8 mouse cellular contexts compared by ENCODE assay signal in genomic region chr13:8995990-8996786, GRCm38 (mm10). TPM values are rescaled to one million over a fixed set of nuclear protein-coding genes. Genes with fewer than 3 reads are reported as not detected.
DNase-seq lines count a peak whose midpoint lies in the region; ATAC-seq and TF ChIP-seq lines count a peak whose summit lies in the region.

Gene Gtpbp4, minus strand, starts transcription at chr13:8996083.

- H3K4me3 ChIP-seq in bone marrow, adult 2 months (replicated peaks; ENCODE audit: control insufficient read depth, low read depth, low read length): peak within 1 kb of the TSS; percentile 97
- peak within 1 kb of the TSS; percentile 87 for H3K4me3 ChIP-seq in embryonic facial prominence, embryonic 15.5 days (replicated peaks)
- H3K4me3 ChIP-seq in limb, embryonic 14.5 days (replicated peaks; ENCODE audit: low read length): peak within 1 kb of the TSS; percentile 96
- H3K4me3 ChIP-seq in midbrain, postnatal 0 days (ENCODE audit: low read depth, low read length): peak within 1 kb of the TSS; percentile 95

- H3K4me2 ChIP-seq in embryonic facial prominence, embryonic 15.5 days (replicated peaks): peak within 1 kb of the TSS; percentile 83
- peak within 1 kb of the TSS; percentile 80 for H3K4me2 ChIP-seq in limb, embryonic 14.5 days (replicated peaks; ENCODE audit: low read depth, low read length, severe bottlenecking)
- H3K4me2 ChIP-seq in midbrain, postnatal 0 days (ENCODE audit: low read depth, low read length, poor library complexity, severe bottlenecking): peak within 1 kb of the TSS; percentile 79

- peaks cover 1% of the 10 kb centered on the region; the same call in 1 of the 2 replicates for H3K4me1 ChIP-seq in bone marrow, adult 2 months (ENCODE audit: control insufficient read depth, insufficient read depth, low read length)
- peaks cover 14% of the 10 kb centered on the region for H3K4me1 ChIP-seq in embryonic facial prominence, embryonic 15.5 days
- H3K4me1 ChIP-seq in limb, embryonic 14.5 days (ENCODE audit: control insufficient read depth, insufficient read depth, low read length): peaks cover 9% of the 10 kb centered on the region
- peaks cover 5% of the 10 kb centered on the region; the same call in 1 of the 2 replicates for H3K4me1 ChIP-seq in midbrain, postnatal 0 days (ENCODE audit: insufficient read depth, low read length)

- peak; percentile 98 for ATAC-seq in embryonic facial prominence, embryonic 15.5 days (ENCODE audit: insufficient number of reproducible peaks, low FRiP score, low TSS enrichment, low read depth)
- ATAC-seq in limb, embryonic 14.5 days (ENCODE audit: low FRiP score, low read depth): peak; percentile 99
- peak; percentile 98 for ATAC-seq in midbrain, postnatal 0 days (ENCODE audit: low FRiP score)

- H3K9me3 ChIP-seq in embryonic facial prominence, embryonic 15.5 days (replicated peaks): no peaks in the 10 kb centered on the region
- no peaks in the 10 kb centered on the region for H3K9me3 ChIP-seq in limb, embryonic 14.5 days (ENCODE audit: control insufficient read depth, low read length)
- H3K9me3 ChIP-seq in midbrain, postnatal 0 days (ENCODE audit: low read length): no peaks in the 10 kb centered on the region

- TF ChIP-seq POLR2A in bone marrow, adult 2 months (IDR thresholded peaks at IDR 0.05; ENCODE audit: borderline replicate concordance, control insufficient read depth, low read depth, low read length): peak; percentile 73; the same call in 1 of the 2 replicates
- TF ChIP-seq POLR2A in limb, embryonic 14.5 days (IDR thresholded peaks at IDR 0.05; ENCODE audit: borderline replicate concordance, extremely low read depth, insufficient read depth, insufficient read length): peak; percentile 77; the same call in 1 of the 2 replicates

- H3K27me3 ChIP-seq in embryonic facial prominence, embryonic 15.5 days: no peaks in the 10 kb centered on the region
- H3K27me3 ChIP-seq in limb, embryonic 14.5 days (ENCODE audit: control insufficient read depth, insufficient read depth, low read length): no peaks in the 10 kb centered on the region
- H3K27me3 ChIP-seq in midbrain, postnatal 0 days (ENCODE audit: insufficient read depth, low read length): no peaks in the 10 kb centered on the region

- H3K9ac ChIP-seq in embryonic facial prominence, embryonic 15.5 days: peak within 1 kb of the TSS; percentile 91
- peak within 1 kb of the TSS; percentile 87 for H3K9ac ChIP-seq in limb, embryonic 14.5 days (ENCODE audit: low read depth, low read length, severe bottlenecking)
- peak within 1 kb of the TSS; percentile 96 for H3K9ac ChIP-seq in midbrain, postnatal 0 days (replicated peaks; ENCODE audit: low read length, poor library complexity, severe bottlenecking)

- WGBS in bone marrow, adult 2 months: 1% methylated on average over 51 of the region's 51 CpGs
- under 1% methylated on average over 51 of the region's 51 CpGs for WGBS in embryonic facial prominence, embryonic 15.5 days
- under 1% methylated on average over 51 of the region's 51 CpGs for WGBS in limb, embryonic 14.5 days
- under 1% methylated on average over 51 of the region's 51 CpGs for WGBS in midbrain, postnatal 0 days

- peaks cover 1% of the 10 kb centered on the region; the same call in 1 of the 2 replicates for H3K36me3 ChIP-seq in embryonic facial prominence, embryonic 15.5 days
- peaks cover 9% of the 10 kb centered on the region for H3K36me3 ChIP-seq in limb, embryonic 14.5 days (ENCODE audit: control insufficient read depth, insufficient read depth, low read length)
- H3K36me3 ChIP-seq in midbrain, postnatal 0 days (ENCODE audit: insufficient read depth, low read length): peaks cover 1% of the 10 kb centered on the region; the same call in 1 of the 2 replicates

- H3K27ac ChIP-seq in bone marrow, adult 2 months (ENCODE audit: control insufficient read depth, insufficient read depth, low read depth, low read length, poor library complexity): peak within 1 kb of the TSS; percentile 86
- peak within 1 kb of the TSS; percentile 76; the same call in 1 of the 2 replicates for H3K27ac ChIP-seq in embryonic facial prominence, embryonic 15.5 days (replicated peaks)
- H3K27ac ChIP-seq in limb, embryonic 14.5 days (replicated peaks; ENCODE audit: low read depth, low read length): peak within 1 kb of the TSS; percentile 61
- peak within 1 kb of the TSS; percentile 68 for H3K27ac ChIP-seq in midbrain, postnatal 0 days (ENCODE audit: low read depth, low read length)

- TF ChIP-seq CTCF in bone marrow, adult 2 months (IDR thresholded peaks at IDR 0.05; ENCODE audit: control insufficient read depth, insufficient read depth, low read length): peak; percentile 72
- TF ChIP-seq CTCF in midbrain, postnatal 0 days (IDR thresholded peaks at IDR 0.05): peak; percentile 88

- peak; percentile 98 for DNase-seq in 416B (ENCODE audit: low read depth)
- DNase-seq in heart, adult 8-10 months (ENCODE audit: low spot score): peak; percentile 97
- DNase-seq in kidney, adult 9 months: peak; percentile 98
- DNase-seq in limb, embryonic 14.5 days (ENCODE audit: low spot score): peak; percentile 97
- peak; percentile 98 for DNase-seq in midbrain, postnatal 0 days (ENCODE audit: low spot score)
- DNase-seq in spleen, postnatal 14 days (ENCODE audit: low spot score in 2 of 2): peak; percentile 88 to 92

RNA-seq across cellular contexts. Expression of gene Gtpbp4, which starts in this region (rescaled TPM):
- polyA plus RNA-seq in bone marrow, adult 2 months (2011; ENCODE audit: insufficient read depth, insufficient read length, low replicate concordance, missing spikeins): 20.2 and 35.7 TPM in 2 replicates
- polyA plus RNA-seq in embryonic facial prominence, embryonic 15.5 days (2015; fragmentation: Nextera tagmentation; extraction: Ambion mirVana): 77.2 and 81.7 TPM in 2 replicates
- total RNA-seq in heart, adult 8-10 months (2022): 10 to 100 TPM; 38.4 to 40.3 (median 39.8) TPM
- 21.0 and 30.6 TPM in 2 replicates for polyA plus RNA-seq in limb, embryonic 14.5 days (2012; rRNA removed)
- polyA plus RNA-seq in limb, embryonic 14.5 days (2014; fragmentation: Nextera tagmentation; extraction: Ambion mirVana): 76.1 and 78.3 TPM in 2 replicates
- total RNA-seq in midbrain, postnatal 0 days (2014; rRNA removed): 12.1 and 20.6 TPM in 2 replicates
- polyA plus RNA-seq in midbrain, postnatal 0 days (2015; fragmentation: Nextera tagmentation; extraction: Ambion mirVana): 47.2 and 48.7 TPM in 2 replicates

Comparison
In these comparisons a context has a peak if more than half of its experiments do, and no peak if none do; other contexts are left out.
1. Peak in every context shown above with its lines: DNase-seq, ATAC-seq, H3K4me3 ChIP-seq and H3K27ac ChIP-seq.